ENCODE assay signal across 22 mouse cellular contexts in the genomic region with DNA sequence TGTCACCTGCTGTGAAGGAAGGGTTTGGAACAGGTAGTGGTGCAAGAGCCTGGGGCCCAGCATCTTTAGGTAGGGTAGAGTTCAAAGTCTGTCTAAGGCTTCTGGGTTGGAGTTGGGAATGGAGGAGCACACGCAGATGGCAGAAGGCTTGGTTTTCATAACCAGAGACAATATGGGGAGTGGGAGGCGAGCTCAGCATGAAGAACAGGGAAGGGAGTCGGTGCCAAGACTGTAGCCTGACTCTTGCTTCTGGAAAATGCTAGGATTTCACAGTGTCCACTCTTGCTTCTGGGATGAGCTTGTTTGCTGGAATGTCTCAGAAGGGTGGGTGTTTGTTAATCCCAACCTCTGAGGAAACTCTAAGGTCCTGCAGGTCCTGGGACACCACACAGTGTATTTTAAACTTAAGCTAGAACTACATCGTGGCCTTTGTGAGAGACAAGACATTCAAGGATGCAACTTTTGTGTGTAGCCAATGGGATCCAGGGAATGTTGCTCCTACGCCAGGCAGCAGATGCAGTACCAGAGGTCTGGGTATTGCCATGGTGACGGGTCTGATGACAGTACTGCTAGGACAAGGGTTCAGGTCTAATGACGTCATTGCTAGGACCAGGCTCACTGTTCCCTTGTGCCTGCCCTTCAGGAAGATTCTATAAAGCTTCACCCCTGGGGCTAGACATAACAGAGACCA.
A peak's percentile ranks its signal among the peaks of the same experiment; 100 is the strongest.
DNase-seq lines count a peak whose midpoint lies in the region; ATAC-seq and TF ChIP-seq lines count a peak whose summit lies in the region.
"Had no signal": no experiment of that assay in that cellular context is flagged by ENCODE, and none has a peak within 500 bp of the region (broad histone marks: within the 10 kb centered on the region; RNA-seq: fewer than 3 reads in every experiment).

No protein-coding gene starts in this region.

- H3K27me3 ChIP-seq in neural tube, embryonic 13.5 days, result no peaks in the 10 kb centered on the region
- H3K27me3 ChIP-seq: embryonic facial prominence, embryonic 15.5 days; heart, embryonic 12.5 days; hindbrain, embryonic 15.5 days had no signal

- H3K4me3 ChIP-seq in layer of hippocampus, adult 2 months, result no peak overlapping the region
- H3K4me3 ChIP-seq in neural tube, embryonic 13.5 days, result no peak overlapping the region
- H3K4me3 ChIP-seq: embryonic facial prominence, embryonic 15.5 days; erythroblast, embryonic 14.5 days; forebrain, embryonic 10.5 days; heart, embryonic 12.5 days; hindbrain, embryonic 10.5 days; hindbrain, embryonic 15.5 days had no signal

- WGBS in neural tube, embryonic 13.5 days, result 70% methylated on average over 7 of the region's 7 CpGs

- DNase-seq in frontal cortex, postnatal 36 days (ENCODE audit: low spot score in 2 of 2), result no peak
- peak; percentile 53 to 66 for DNase-seq in layer of hippocampus, adult 2 months (ENCODE audit: low spot score in 2 of 2)
- DNase-seq in layer of hippocampus, postnatal 10 days (ENCODE audit: low spot score in 2 of 2), result no peak
- no peak for DNase-seq in neural tube, embryonic 10.5 days (ENCODE audit: extremely low spot score, low spot score)
- no peak for DNase-seq in kidney, adult 18-20 months
- DNase-seq: adrenal gland, adult 8-10 months; adrenal gland, postnatal 36 days; cerebellum, adult 11 months; cerebellum, adult 8-10 months; cerebellum, postnatal 14 days; embryo, embryonic 11 days; gastrocnemius, postnatal 10 days had no signal

- no peak overlapping the region for H3K9ac ChIP-seq in neural tube, embryonic 13.5 days
- H3K9ac ChIP-seq: embryonic facial prominence, embryonic 15.5 days; heart, embryonic 12.5 days; hindbrain, embryonic 15.5 days had no signal

- H3K4me2 ChIP-seq in neural tube, embryonic 13.5 days, result no peak overlapping the region
- H3K4me2 ChIP-seq: embryonic facial prominence, embryonic 15.5 days; heart, embryonic 12.5 days; hindbrain, embryonic 15.5 days had no signal

- no peaks in the 10 kb centered on the region for H3K9me3 ChIP-seq in neural tube, embryonic 13.5 days
- H3K9me3 ChIP-seq: embryonic facial prominence, embryonic 15.5 days; forebrain, embryonic 10.5 days; heart, embryonic 12.5 days; hindbrain, embryonic 10.5 days; hindbrain, embryonic 15.5 days had no signal

- no peaks in the 10 kb centered on the region for H3K36me3 ChIP-seq in neural tube, embryonic 13.5 days
- H3K36me3 ChIP-seq: embryonic facial prominence, embryonic 15.5 days; forebrain, embryonic 10.5 days; heart, embryonic 12.5 days; hindbrain, embryonic 10.5 days; hindbrain, embryonic 15.5 days had no signal

- peaks cover 11% of the 10 kb centered on the region for H3K4me1 ChIP-seq in neural tube, embryonic 13.5 days (replicated peaks)
- H3K4me1 ChIP-seq: forebrain, embryonic 10.5 days; hindbrain, embryonic 10.5 days; hindbrain, embryonic 15.5 days had no signal

- peak overlapping the region; percentile 89 for H3K27ac ChIP-seq in layer of hippocampus, adult 2 months
- H3K27ac ChIP-seq in neural tube, embryonic 13.5 days (replicated peaks), result 0 out of 2 replicates have a peak overlapping the region, but pooled peaks have one; percentile 5
- H3K27ac ChIP-seq: embryonic facial prominence, embryonic 15.5 days; forebrain, embryonic 10.5 days; hindbrain, embryonic 10.5 days; hindbrain, embryonic 15.5 days had no signal

- ATAC-seq in frontal cortex, adult (ENCODE audit: low TSS enrichment), result peak; percentile 65
- 0 out of 2 replicates have a peak, but pooled peaks have one; percentile 43 for ATAC-seq in neural tube, embryonic 13.5 days (ENCODE audit: low read depth)
- ATAC-seq: activated CD4-positive, CD25-positive, alpha-beta regulatory T cell, adult 4 months; forebrain, embryonic 14.5 days had no signal

- no peak for TF ChIP-seq CTCF in layer of hippocampus, adult 2 months (conservative IDR thresholded peaks at IDR 0.05)

Comparison
In these comparisons a context has a peak if more than half of its experiments do, and no peak if none do; other contexts are left out.
1. DNase-seq: peak in layer of hippocampus, adult 2 months (2 of 2); none in frontal cortex, postnatal 36 days (0 of 2), layer of hippocampus, postnatal 10 days (0 of 2), neural tube, embryonic 10.5 days (single experiment) and kidney, adult 18-20 months (single experiment).